Mouse (Mus musculus): ENCODE data around the gene Zfp207. TPM values are rescaled to one million over a fixed set of nuclear protein-coding genes. Genes with fewer than 3 reads are reported as not detected.
"Not testable (repeated sequence)": the region's sequence is repeated elsewhere in the genome, so short reads cannot be mapped to it uniquely, and the experiment has no call there.

The Zfp207 gene
- polyA plus RNA-seq, 1 experiment from 2014 or later: 244 TPM

DNA sequence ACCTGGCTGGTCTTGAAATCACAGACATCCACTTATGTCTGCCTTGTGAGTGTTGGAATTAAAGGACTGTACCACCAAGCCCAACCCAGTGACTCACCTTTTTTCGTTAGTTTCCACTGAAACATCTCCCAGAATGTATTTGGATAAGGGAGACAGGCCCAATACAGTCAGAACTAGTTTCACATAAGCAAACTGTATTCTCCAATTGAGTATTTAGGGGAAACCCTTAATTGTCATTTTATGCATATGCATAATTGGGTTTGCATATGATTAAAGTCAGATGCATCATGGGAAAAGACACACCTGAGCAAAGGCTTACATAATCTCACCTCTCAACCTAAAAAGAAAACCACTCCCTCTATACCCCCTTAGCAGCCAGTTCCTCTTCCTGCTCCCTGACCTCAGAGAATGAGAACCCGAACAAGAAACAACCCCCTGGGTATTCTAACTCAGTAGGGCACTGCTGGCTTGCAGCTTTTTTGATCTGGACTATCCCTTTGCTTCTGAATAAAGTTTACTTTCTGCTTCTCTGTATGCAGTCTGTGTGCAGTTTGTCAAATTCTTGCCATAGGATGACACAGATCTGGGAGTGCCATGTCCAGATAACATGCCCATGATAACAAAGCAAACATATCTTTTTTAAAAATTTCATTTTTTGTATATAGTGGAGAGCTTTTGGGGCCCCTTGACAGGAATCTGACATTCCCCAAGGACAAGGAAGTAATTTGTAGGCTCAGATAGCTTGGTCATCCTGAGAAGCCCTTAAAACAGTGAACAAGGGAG lies 37.3 kb downstream of the Zfp207 start:
- Histone ChIP-seq H3K4me3 (ENCODE audit: low read depth, low read length) (no peak overlapping the region), H3K9ac (ENCODE audit: low read depth, low read length) (no peak overlapping the region), H3K4me2 (no peak overlapping the region), H3K27ac (ENCODE audit: low read depth, low read length) (no peak overlapping the region), H3K4me1 (replicated peaks; ENCODE audit: control insufficient read depth, insufficient read depth, low read length) (peaks cover 2% of the 10 kb centered on the region; the same call in 1 of the 2 replicates), H3K27me3 (replicated peaks; ENCODE audit: control insufficient read depth, insufficient read depth, low read length) (no peaks in the 10 kb centered on the region), H3K9me3 (ENCODE audit: control insufficient read depth, low read length) (no peaks in the 10 kb centered on the region), H3K36me3 (ENCODE audit: control insufficient read depth, insufficient read depth, low read length) (peaks cover 2% of the 10 kb centered on the region; the same call in 1 of the 2 replicates)
- WGBS: 47% methylated on average over 2 of the region's 2 CpGs
- DNase-seq (ENCODE audit: low spot score) (no peak), ATAC-seq (replicated peaks; ENCODE audit: low FRiP score) (no peak)

GRCm38 (mm10) chr11:80421421-80422047 lies 38.5 kb downstream of the Zfp207 start:
- 66% methylated on average over 7 of the region's 7 CpGs for WGBS
- no peak for ATAC-seq (replicated peaks; ENCODE audit: low FRiP score)
- no peak for DNase-seq (ENCODE audit: low spot score)

GRCm38 (mm10) chr11:80424691-80425090 lies 41.6 kb downstream of the Zfp207 start:
- DNase-seq (ENCODE audit: low spot score) (no peak), ATAC-seq (replicated peaks; ENCODE audit: low FRiP score) (no peak)
- no peaks in the 10 kb centered on the region for H3K36me3 ChIP-seq (ENCODE audit: control insufficient read depth, insufficient read depth, low read length)
- H3K9me3 ChIP-seq (ENCODE audit: control insufficient read depth, low read length): no peaks in the 10 kb centered on the region
- no peak overlapping the region for H3K27ac ChIP-seq (ENCODE audit: low read depth, low read length)
- no peak overlapping the region for H3K4me2 ChIP-seq
- WGBS: 60% methylated on average over 2 of the region's 2 CpGs
- no peaks in the 10 kb centered on the region for H3K27me3 ChIP-seq (replicated peaks; ENCODE audit: control insufficient read depth, insufficient read depth, low read length)
- no peak overlapping the region for H3K4me3 ChIP-seq (ENCODE audit: low read depth, low read length)
- no peak overlapping the region for H3K9ac ChIP-seq (ENCODE audit: low read depth, low read length)
- H3K4me1 ChIP-seq (replicated peaks; ENCODE audit: control insufficient read depth, insufficient read depth, low read length): peaks cover 2% of the 10 kb centered on the region; the same call in 1 of the 2 replicates

More at GRCm38 (mm10) chr11:80421421-80422047, 38.5 kb downstream of the Zfp207 start:
- Histone ChIP-seq H3K4me2 (no peak overlapping the region), H3K4me3 (ENCODE audit: low read depth, low read length) (no peak overlapping the region), H3K4me1 (replicated peaks; ENCODE audit: control insufficient read depth, insufficient read depth, low read length) (peaks cover 2% of the 10 kb centered on the region; the same call in 1 of the 2 replicates), H3K27me3 (replicated peaks; ENCODE audit: control insufficient read depth, insufficient read depth, low read length) (no peaks in the 10 kb centered on the region), H3K9me3 (ENCODE audit: control insufficient read depth, low read length) (no peaks in the 10 kb centered on the region), H3K27ac (ENCODE audit: low read depth, low read length) (no peak overlapping the region), H3K36me3 (ENCODE audit: control insufficient read depth, insufficient read depth, low read length) (peaks cover 2% of the 10 kb centered on the region; the same call in 1 of the 2 replicates), H3K9ac (ENCODE audit: low read depth, low read length) (no peak overlapping the region)

DNA sequence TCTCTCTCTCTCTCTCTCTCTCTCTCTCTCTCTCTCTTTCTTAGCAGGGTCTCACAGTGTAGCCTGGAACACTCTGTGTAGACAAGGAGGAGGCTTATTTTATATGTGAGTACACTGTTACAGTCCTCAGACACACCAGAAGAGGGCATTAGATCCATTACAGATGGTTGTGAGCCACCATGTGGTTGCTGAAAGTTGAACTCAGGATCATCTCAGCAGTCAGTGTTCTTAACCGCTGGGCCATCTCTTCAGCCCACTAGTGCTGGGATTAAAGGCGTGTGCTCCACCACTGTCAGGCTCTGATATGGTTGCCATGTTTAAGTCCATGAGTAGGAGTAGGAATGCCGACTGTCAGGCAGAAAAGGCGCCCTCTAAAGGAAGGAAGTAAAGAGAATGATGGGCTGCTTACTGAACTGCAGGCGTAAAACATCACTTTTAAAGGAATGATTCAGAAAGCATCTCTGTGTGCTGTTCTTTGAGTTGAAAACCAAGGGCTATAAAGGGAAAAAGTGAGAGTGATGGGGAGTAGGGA lies 42.2 kb downstream of the Zfp207 start:
- ATAC-seq (replicated peaks; ENCODE audit: low FRiP score) (no peak), DNase-seq (ENCODE audit: low spot score) (no peak)
- H3K9me3 ChIP-seq (ENCODE audit: control insufficient read depth, low read length): no peaks in the 10 kb centered on the region
- no peak overlapping the region for H3K9ac ChIP-seq (ENCODE audit: low read depth, low read length)
- WGBS: 57% methylated on average over 5 of the region's 5 CpGs
- H3K4me3 ChIP-seq (ENCODE audit: low read depth, low read length): no peak overlapping the region
- H3K27ac ChIP-seq (ENCODE audit: low read depth, low read length): no peak overlapping the region
- no peaks in the 10 kb centered on the region for H3K36me3 ChIP-seq (ENCODE audit: control insufficient read depth, insufficient read depth, low read length)
- H3K4me2 ChIP-seq: no peak overlapping the region
- H3K4me1 ChIP-seq (replicated peaks; ENCODE audit: control insufficient read depth, insufficient read depth, low read length): peaks cover 5% of the 10 kb centered on the region
- H3K27me3 ChIP-seq (replicated peaks; ENCODE audit: control insufficient read depth, insufficient read depth, low read length): no peaks in the 10 kb centered on the region

DNA sequence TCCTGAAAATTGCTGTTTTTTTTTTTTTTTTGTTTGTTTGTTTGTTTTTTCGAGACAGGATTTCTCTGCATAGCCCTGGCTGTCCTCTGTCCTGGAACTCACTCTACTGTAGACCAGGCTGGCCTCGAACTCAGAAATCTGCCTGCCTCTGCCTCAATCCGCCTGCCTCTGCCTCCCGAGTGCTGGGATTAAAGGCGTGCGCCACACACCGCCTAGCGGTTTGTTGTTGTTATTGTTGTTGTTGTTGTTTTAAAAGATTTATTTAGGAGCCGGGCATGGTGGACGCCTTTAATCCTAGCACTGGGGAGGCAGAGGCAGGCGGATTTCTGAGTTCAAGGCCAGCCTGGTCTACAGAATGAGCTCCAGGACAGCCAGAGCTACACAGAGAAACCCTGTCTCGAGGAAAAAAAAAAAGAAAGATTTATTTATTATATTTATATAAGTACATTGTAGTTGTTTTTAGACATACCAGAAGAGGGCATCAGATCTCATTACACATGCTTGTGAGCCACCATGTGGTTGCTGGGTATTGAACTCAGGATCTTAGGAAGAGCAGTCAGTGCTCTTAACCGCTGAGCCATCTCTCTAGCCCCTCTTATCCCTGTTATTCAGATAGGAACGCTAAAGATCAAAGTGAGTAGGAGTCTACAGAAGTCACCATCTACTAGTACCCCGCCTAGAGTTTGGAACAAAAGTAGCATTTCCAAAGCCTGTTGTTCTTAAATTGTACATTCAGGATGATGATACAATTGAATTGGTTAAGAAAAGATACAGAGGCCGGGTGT lies 43.1 kb downstream of the Zfp207 start:
- not testable (repeated sequence) for H3K27me3 ChIP-seq (replicated peaks; ENCODE audit: control insufficient read depth, insufficient read depth, low read length); H3K36me3 ChIP-seq (ENCODE audit: control insufficient read depth, insufficient read depth, low read length); H3K4me1 ChIP-seq (replicated peaks; ENCODE audit: control insufficient read depth, insufficient read depth, low read length); H3K9me3 ChIP-seq (ENCODE audit: control insufficient read depth, low read length); H3K4me2 ChIP-seq; H3K27ac ChIP-seq (ENCODE audit: low read depth, low read length); ATAC-seq (replicated peaks; ENCODE audit: low FRiP score); H3K9ac ChIP-seq (ENCODE audit: low read depth, low read length); H3K4me3 ChIP-seq (ENCODE audit: low read depth, low read length); DNase-seq (ENCODE audit: low spot score)
- WGBS: 71% methylated on average over 16 of the region's 16 CpGs

- no peaks in the 10 kb centered on the region for H3K27me3 ChIP-seq (replicated peaks; ENCODE audit: control insufficient read depth, insufficient read depth, low read length)
- ATAC-seq (replicated peaks; ENCODE audit: low FRiP score) (peak; percentile 97), DNase-seq (ENCODE audit: low spot score) (peak; percentile 93)
- H3K9ac ChIP-seq (ENCODE audit: low read depth, low read length): peak within 1 kb of the TSS; percentile 96
- H3K27ac ChIP-seq (ENCODE audit: low read depth, low read length): peak within 1 kb of the TSS; percentile 80
- H3K9me3 ChIP-seq (ENCODE audit: control insufficient read depth, low read length): no peaks in the 10 kb centered on the region
- peak within 1 kb of the TSS; percentile 87 for H3K4me3 ChIP-seq (ENCODE audit: low read depth, low read length)
- peak within 1 kb of the TSS; percentile 81 for H3K4me2 ChIP-seq
- peaks cover 6% of the 10 kb centered on the region for H3K4me1 ChIP-seq (replicated peaks; ENCODE audit: control insufficient read depth, insufficient read depth, low read length)
- WGBS: under 1% methylated on average over 58 of the region's 58 CpGs
- peaks cover 13% of the 10 kb centered on the region for H3K36me3 ChIP-seq (ENCODE audit: control insufficient read depth, insufficient read depth, low read length)
These were observed 45.4 kb downstream of the Zfp207 start, which contains the start of gene Psmd11 for GRCm38 (mm10) chr11:80428381-80429008. Psmd11 (plus strand) TSS chr11:80428615.

GRCm38 (mm10) chr11:80429009-80429475 lies 46.0 kb downstream of the Zfp207 start:
- no peaks in the 10 kb centered on the region for H3K9me3 ChIP-seq (ENCODE audit: control insufficient read depth, low read length)
- peak overlapping the region; percentile 80 for H3K27ac ChIP-seq (ENCODE audit: low read depth, low read length)
- H3K4me2 ChIP-seq: peak overlapping the region; percentile 81
- peak overlapping the region; percentile 87 for H3K4me3 ChIP-seq (ENCODE audit: low read depth, low read length)
- WGBS: under 1% methylated on average over 37 of the region's 37 CpGs
- DNase-seq (ENCODE audit: low spot score) (peak; percentile 71), ATAC-seq (replicated peaks; ENCODE audit: low FRiP score) (peak; percentile 60)
- peaks cover 6% of the 10 kb centered on the region for H3K4me1 ChIP-seq (replicated peaks; ENCODE audit: control insufficient read depth, insufficient read depth, low read length)
- H3K36me3 ChIP-seq (ENCODE audit: control insufficient read depth, insufficient read depth, low read length): peaks cover 13% of the 10 kb centered on the region
- H3K27me3 ChIP-seq (replicated peaks; ENCODE audit: control insufficient read depth, insufficient read depth, low read length): no peaks in the 10 kb centered on the region
- peak overlapping the region; percentile 96 for H3K9ac ChIP-seq (ENCODE audit: low read depth, low read length)
